In the genomic region with DNA sequence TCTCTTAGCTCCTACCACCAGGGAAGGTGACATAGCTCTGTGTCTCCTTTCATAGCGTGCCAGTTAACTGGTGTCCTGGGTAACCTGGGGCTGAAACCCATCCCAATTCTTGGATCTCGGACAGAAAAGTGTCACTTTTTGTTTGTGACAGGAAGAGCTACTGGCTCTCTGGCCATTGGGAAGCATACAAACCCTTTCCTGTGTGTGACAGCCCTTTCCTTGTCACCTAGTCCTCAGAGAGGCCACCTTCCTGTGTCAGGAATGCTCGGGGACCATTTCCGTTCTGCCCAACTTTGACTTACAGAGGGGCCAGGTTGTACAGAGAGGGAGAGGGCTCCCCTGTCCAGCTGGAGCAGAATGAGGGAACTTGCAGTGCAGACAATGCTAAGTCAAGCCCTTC, we compare ENCODE assay signal across 11 mouse cellular contexts. TPM values are rescaled to one million over a fixed set of nuclear protein-coding genes. Genes with fewer than 3 reads are reported as not detected.
A peak's percentile ranks its signal among the peaks of the same experiment; 100 is the strongest.
DNase-seq lines count a peak whose midpoint lies in the region; ATAC-seq and TF ChIP-seq lines count a peak whose summit lies in the region.
"Had no signal": no experiment of that assay in that cellular context is flagged by ENCODE, and none has a peak within 500 bp of the region (broad histone marks: within the 10 kb centered on the region; RNA-seq: fewer than 3 reads in every experiment).

No protein-coding gene starts in this region.

- H3K27me3 ChIP-seq in lung, embryonic 15.5 days, result no peaks in the 10 kb centered on the region
- H3K27me3 ChIP-seq in heart, postnatal 0 days (ENCODE audit: control insufficient read depth, insufficient read depth, low read length), result no peaks in the 10 kb centered on the region
- H3K27me3 ChIP-seq in stomach, postnatal 0 days (ENCODE audit: control insufficient read depth, insufficient read depth, low read length), result no peaks in the 10 kb centered on the region
- H3K27me3 ChIP-seq in midbrain, postnatal 0 days (ENCODE audit: insufficient read depth, low read length), result no peaks in the 10 kb centered on the region
- H3K27me3 ChIP-seq: forebrain, embryonic 13.5 days had no signal

- no peak for TF ChIP-seq CTCF in heart, postnatal 0 days (IDR thresholded peaks at IDR 0.05; ENCODE audit: low read depth)
- no peak for TF ChIP-seq CTCF in stomach, postnatal 0 days (IDR thresholded peaks at IDR 0.05; ENCODE audit: low read depth)
- TF ChIP-seq CTCF in midbrain, postnatal 0 days (IDR thresholded peaks at IDR 0.05), result no peak

- no peaks in the 10 kb centered on the region for H3K9me3 ChIP-seq in lung, embryonic 15.5 days
- H3K9me3 ChIP-seq in heart, postnatal 0 days (replicated peaks; ENCODE audit: control insufficient read depth, low read length), result no peaks in the 10 kb centered on the region
- no peaks in the 10 kb centered on the region for H3K9me3 ChIP-seq in stomach, postnatal 0 days (ENCODE audit: control insufficient read depth, low read length)
- H3K9me3 ChIP-seq in midbrain, postnatal 0 days (ENCODE audit: low read length), result no peaks in the 10 kb centered on the region
- H3K9me3 ChIP-seq: forebrain, embryonic 13.5 days; G1E had no signal

- H3K27ac ChIP-seq in lung, embryonic 15.5 days, result peak overlapping the region; percentile 78
- peak overlapping the region; percentile 94 for H3K27ac ChIP-seq in heart, postnatal 0 days (ENCODE audit: low read depth)
- H3K27ac ChIP-seq in stomach, postnatal 0 days (replicated peaks), result peak overlapping the region; percentile 94
- no peak overlapping the region for H3K27ac ChIP-seq in midbrain, postnatal 0 days (ENCODE audit: low read depth, low read length)
- H3K27ac ChIP-seq: forebrain, embryonic 13.5 days had no signal

- no peak overlapping the region for H3K4me3 ChIP-seq in lung, embryonic 15.5 days
- H3K4me3 ChIP-seq in heart, postnatal 0 days (ENCODE audit: low read depth, low read length), result no peak overlapping the region
- H3K4me3 ChIP-seq in stomach, postnatal 0 days (ENCODE audit: low read depth, low read length), result no peak overlapping the region
- no peak overlapping the region for H3K4me3 ChIP-seq in midbrain, postnatal 0 days (ENCODE audit: low read depth, low read length)
- H3K4me3 ChIP-seq: forebrain, embryonic 13.5 days had no signal

- peaks cover 17% of the 10 kb centered on the region for H3K36me3 ChIP-seq in lung, embryonic 15.5 days
- H3K36me3 ChIP-seq in heart, postnatal 0 days (replicated peaks; ENCODE audit: control insufficient read depth, insufficient read depth, low read length), result peaks cover 7% of the 10 kb centered on the region; the same call in 1 of the 2 replicates
- no peaks in the 10 kb centered on the region for H3K36me3 ChIP-seq in stomach, postnatal 0 days (ENCODE audit: control insufficient read depth, insufficient read depth, low read length)
- peaks cover 10% of the 10 kb centered on the region for H3K36me3 ChIP-seq in midbrain, postnatal 0 days (ENCODE audit: insufficient read depth, low read length)

- H3K4me2 ChIP-seq in lung, embryonic 15.5 days, result peak overlapping the region; percentile 10; the same call in 1 of the 2 replicates
- 0 out of 2 replicates have a peak overlapping the region, but pooled peaks have one; percentile 8 for H3K4me2 ChIP-seq in heart, postnatal 0 days (ENCODE audit: low read depth, low read length)
- H3K4me2 ChIP-seq in stomach, postnatal 0 days (replicated peaks; ENCODE audit: low read depth), result no peak overlapping the region
- no peak overlapping the region for H3K4me2 ChIP-seq in midbrain, postnatal 0 days (ENCODE audit: low read depth, low read length, poor library complexity, severe bottlenecking)
- H3K4me2 ChIP-seq: forebrain, embryonic 13.5 days had no signal

- ATAC-seq in lung, embryonic 15.5 days (ENCODE audit: borderline replicate concordance, extremely low read depth, low FRiP score, low TSS enrichment), result peak; percentile 35
- no peak for ATAC-seq in heart, postnatal 0 days (ENCODE audit: insufficient read depth, low read depth)
- no peak for ATAC-seq in stomach, postnatal 0 days (ENCODE audit: low FRiP score, low TSS enrichment)
- ATAC-seq in midbrain, postnatal 0 days (ENCODE audit: low FRiP score), result no peak
- ATAC-seq: forebrain, embryonic 13.5 days had no signal

- no peak overlapping the region for H3K9ac ChIP-seq in lung, embryonic 15.5 days
- H3K9ac ChIP-seq in heart, postnatal 0 days (replicated peaks; ENCODE audit: low read depth, low read length), result no peak overlapping the region
- 0 out of 2 replicates have a peak overlapping the region, but pooled peaks have one; percentile 18 for H3K9ac ChIP-seq in stomach, postnatal 0 days (ENCODE audit: low read length)
- H3K9ac ChIP-seq in midbrain, postnatal 0 days (replicated peaks; ENCODE audit: low read length, poor library complexity, severe bottlenecking), result no peak overlapping the region
- H3K9ac ChIP-seq: forebrain, embryonic 13.5 days had no signal

- TF ChIP-seq EP300 in heart, postnatal 0 days (IDR thresholded peaks at IDR 0.05; ENCODE audit: low read depth), result no peak
- no peak for TF ChIP-seq EP300 in stomach, postnatal 0 days (optimal IDR thresholded peaks at IDR 0.05)

- DNase-seq in lung, postnatal 14 days, result no peak
- peak; percentile 47 for DNase-seq in heart, postnatal 0 days (ENCODE audit: low spot score)
- DNase-seq in kidney, postnatal 25 days, result peak; percentile 40 to 76
- DNase-seq in stomach, postnatal 0 days (ENCODE audit: low spot score), result no peak
- DNase-seq in T-cell, adult 2 months (ENCODE audit: low spot score), result no peak
- no peak for DNase-seq in midbrain, postnatal 0 days (ENCODE audit: low spot score)
- DNase-seq: adrenal gland, postnatal 10 days; cerebellum, postnatal 25 days had no signal

- H3K4me1 ChIP-seq in lung, embryonic 15.5 days, result peaks cover 41% of the 10 kb centered on the region
- peaks cover 55% of the 10 kb centered on the region for H3K4me1 ChIP-seq in heart, postnatal 0 days (ENCODE audit: control insufficient read depth, insufficient read depth)
- H3K4me1 ChIP-seq in stomach, postnatal 0 days (replicated peaks; ENCODE audit: control insufficient read depth, insufficient read depth), result peaks cover 19% of the 10 kb centered on the region
- no peaks in the 10 kb centered on the region for H3K4me1 ChIP-seq in midbrain, postnatal 0 days (ENCODE audit: insufficient read depth, low read length)

- WGBS in lung, embryonic 15.5 days, result 20% methylated on average over 4 of the region's 4 CpGs
- 44% methylated on average over 4 of the region's 4 CpGs for WGBS in heart, postnatal 0 days
- 78% methylated on average over 4 of the region's 4 CpGs for WGBS in stomach, postnatal 0 days
- WGBS in midbrain, postnatal 0 days, result 71% methylated on average over 4 of the region's 4 CpGs

RNA-seq across cellular contexts. Expression of gene Micall1, which starts 9.2 kb away (rescaled TPM):
- polyA plus RNA-seq in lung, embryonic 15.5 days (2015; fragmentation: Nextera tagmentation; extraction: Ambion mirVana), result 7.5 and 8.8 TPM in 2 replicates
- total RNA-seq in heart, postnatal 0 days (2014; rRNA removed; ENCODE audit: low replicate concordance), result 45.9 and 52.9 TPM in 2 replicates
- 13.2 and 19.0 TPM in 2 replicates for polyA plus RNA-seq in heart, postnatal 0 days (2015; fragmentation: Nextera tagmentation; extraction: Ambion mirVana)
- polyA plus RNA-seq in stomach, postnatal 0 days (2015; fragmentation: Nextera tagmentation; extraction: Ambion mirVana), result 7.0 and 7.8 TPM in 2 replicates
- 33.4 and 35.5 TPM in 2 replicates for total RNA-seq in midbrain, postnatal 0 days (2014; rRNA removed)
- polyA plus RNA-seq in midbrain, postnatal 0 days (2015; fragmentation: Nextera tagmentation; extraction: Ambion mirVana), result 8.9 and 10.3 TPM in 2 replicates

RNA-seq across cellular contexts. Expression of gene Eif3l, which starts 24.5 kb away (rescaled TPM):
- polyA plus RNA-seq in lung, embryonic 15.5 days (2015; fragmentation: Nextera tagmentation; extraction: Ambion mirVana), result 223 and 225 TPM in 2 replicates
- 183 and 210 TPM in 2 replicates for total RNA-seq in heart, postnatal 0 days (2014; rRNA removed; ENCODE audit: low replicate concordance)
- 114 and 123 TPM in 2 replicates for polyA plus RNA-seq in heart, postnatal 0 days (2015; fragmentation: Nextera tagmentation; extraction: Ambion mirVana)
- polyA plus RNA-seq in stomach, postnatal 0 days (2015; fragmentation: Nextera tagmentation; extraction: Ambion mirVana), result 132 and 135 TPM in 2 replicates
- total RNA-seq in midbrain, postnatal 0 days (2014; rRNA removed), result 197 and 205 TPM in 2 replicates
- polyA plus RNA-seq in midbrain, postnatal 0 days (2015; fragmentation: Nextera tagmentation; extraction: Ambion mirVana), result 160 and 168 TPM in 2 replicates

RNA-seq across cellular contexts. Expression of gene Ankrd54, which starts 36.8 kb away (rescaled TPM):
- polyA plus RNA-seq in lung, embryonic 15.5 days (2015; fragmentation: Nextera tagmentation; extraction: Ambion mirVana), result 57.0 and 61.0 TPM in 2 replicates
- 20.9 and 27.1 TPM in 2 replicates for total RNA-seq in heart, postnatal 0 days (2014; rRNA removed; ENCODE audit: low replicate concordance)
- polyA plus RNA-seq in heart, postnatal 0 days (2015; fragmentation: Nextera tagmentation; extraction: Ambion mirVana), result 14.1 and 15.6 TPM in 2 replicates
- 27.1 and 28.0 TPM in 2 replicates for polyA plus RNA-seq in stomach, postnatal 0 days (2015; fragmentation: Nextera tagmentation; extraction: Ambion mirVana)
- 53.5 and 57.5 TPM in 2 replicates for total RNA-seq in midbrain, postnatal 0 days (2014; rRNA removed)
- polyA plus RNA-seq in midbrain, postnatal 0 days (2015; fragmentation: Nextera tagmentation; extraction: Ambion mirVana), result 44.5 and 45.5 TPM in 2 replicates

RNA-seq across cellular contexts. Expression of gene Polr2f, which starts 41.4 kb away (rescaled TPM):
- 240 and 281 TPM in 2 replicates for polyA plus RNA-seq in lung, embryonic 15.5 days (2015; fragmentation: Nextera tagmentation; extraction: Ambion mirVana)
- total RNA-seq in heart, postnatal 0 days (2014; rRNA removed; ENCODE audit: low replicate concordance), result 50.2 and 84.8 TPM in 2 replicates
- polyA plus RNA-seq in heart, postnatal 0 days (2015; fragmentation: Nextera tagmentation; extraction: Ambion mirVana), result 271 and 286 TPM in 2 replicates
- polyA plus RNA-seq in stomach, postnatal 0 days (2015; fragmentation: Nextera tagmentation; extraction: Ambion mirVana), result 308 and 320 TPM in 2 replicates
- total RNA-seq in midbrain, postnatal 0 days (2014; rRNA removed), result 59.7 and 67.5 TPM in 2 replicates
- 341 and 344 TPM in 2 replicates for polyA plus RNA-seq in midbrain, postnatal 0 days (2015; fragmentation: Nextera tagmentation; extraction: Ambion mirVana)

RNA-seq across cellular contexts. Expression of gene 1700088E04Rik, which starts 41.6 kb away (rescaled TPM):
- polyA plus RNA-seq in lung, embryonic 15.5 days (2015; fragmentation: Nextera tagmentation; extraction: Ambion mirVana), result 9.9 and 10.8 TPM in 2 replicates
- total RNA-seq in heart, postnatal 0 days (2014; rRNA removed; ENCODE audit: low replicate concordance), result 2.2 TPM in 1 of 2 replicates, not detected in the other
- polyA plus RNA-seq in heart, postnatal 0 days (2015; fragmentation: Nextera tagmentation; extraction: Ambion mirVana), result 8.8 and 10.7 TPM in 2 replicates
- 6.4 and 7.9 TPM in 2 replicates for polyA plus RNA-seq in stomach, postnatal 0 days (2015; fragmentation: Nextera tagmentation; extraction: Ambion mirVana)
- 9.5 and 11.7 TPM in 2 replicates for total RNA-seq in midbrain, postnatal 0 days (2014; rRNA removed)
- polyA plus RNA-seq in midbrain, postnatal 0 days (2015; fragmentation: Nextera tagmentation; extraction: Ambion mirVana), result 15.9 and 21.6 TPM in 2 replicates

Comparison
In these comparisons a context has a peak if more than half of its experiments do, and no peak if none do; other contexts are left out.
1. H3K4me2 ChIP-seq: peak in lung, embryonic 15.5 days (single experiment) and heart, postnatal 0 days (single experiment); none in stomach, postnatal 0 days (single experiment) and midbrain, postnatal 0 days (single experiment).
2. DNase-seq: peak in heart, postnatal 0 days (single experiment) and kidney, postnatal 25 days (2 of 2); none in lung, postnatal 14 days (single experiment), stomach, postnatal 0 days (single experiment), T-cell, adult 2 months (single experiment) and midbrain, postnatal 0 days (single experiment).